Mouse (Mus musculus) embryonic fibroblast, embryonic 13.5 days (primary cell): ENCODE measurements at regions not wholly inside any gene's neighbourhood (a gene's known extent, or its start where the extent isn't known, plus 50 kb on each side); places are given as distances from the start of the nearest gene placed in this dataset.

Experiments used
- CTCF ChIP-seq: IDR thresholded peaks from 2 replicates; pipeline ENCODE4 v1.5.1; 2011; ENCODE audit warnings: mild to moderate bottlenecking, control low read depth, low read length, moderate library complexity, borderline replicate concordance; ENCODE audit not compliant: insufficient read depth
- POLR2A ChIP-seq: IDR thresholded peaks from 2 replicates; pipeline ENCODE4 v1.6.1; 2011; ENCODE audit warnings: low read depth, mild to moderate bottlenecking, control low read depth, low read length, moderate library complexity

- TF ChIP-seq CTCF = no peak
- no peak for TF ChIP-seq POLR2A
Observed at GRCm38 (mm10) chr12:117348516-117348915, 167.8 kb upstream of the Rapgef5 start.
